Mouse (Mus musculus): ENCODE results near the gene Olfr299. TPM values are rescaled to one million over a fixed set of nuclear protein-coding genes. Genes with fewer than 3 reads are reported as not detected.

Olfr299 gene
- not detected in 2 replicates for polyA plus RNA-seq (2012; ENCODE audit: insufficient read depth, low replicate concordance)

- H3K4me3 ChIP-seq (replicated peaks): no peak within 1 kb of the TSS
- no peaks in the 10 kb centered on the region for H3K27me3 ChIP-seq (replicated peaks)
- no peaks in the 10 kb centered on the region for H3K9me3 ChIP-seq
- no peak for TF ChIP-seq FLI1 (IDR thresholded peaks at IDR 0.05; ENCODE audit: low read length)
- TF ChIP-seq GATA1 (IDR thresholded peaks at IDR 0.05; ENCODE audit: borderline replicate concordance, low read length): no peak
- H3K4me1 ChIP-seq: no peaks in the 10 kb centered on the region
- no peaks in the 10 kb centered on the region for H3K36me3 ChIP-seq (replicated peaks; ENCODE audit: low read length)
These were observed at the start of gene Olfr299 for GRCm38 (mm10) chr7:86459621-86460020. TSS of gene Olfr299 (plus strand) at chr7:86459921.

GRCm38 (mm10) chr7:86492384-86492783 is 32.7 kb downstream of the Olfr299 start, which contains the start of gene Olfr298:
TSS of gene Olfr298 (minus strand) at chr7:86492484.
- H3K27me3 ChIP-seq (replicated peaks): no peaks in the 10 kb centered on the region
- H3K9me3 ChIP-seq: no peaks in the 10 kb centered on the region
- H3K4me3 ChIP-seq (replicated peaks): no peak within 1 kb of the TSS
- no peak for TF ChIP-seq FLI1 (IDR thresholded peaks at IDR 0.05; ENCODE audit: low read length)
- TF ChIP-seq GATA1 (IDR thresholded peaks at IDR 0.05; ENCODE audit: borderline replicate concordance, low read length): no peak
- no peaks in the 10 kb centered on the region for H3K36me3 ChIP-seq (replicated peaks; ENCODE audit: low read length)
- no peaks in the 10 kb centered on the region for H3K4me1 ChIP-seq

Other genes starting within 250 kb of the Olfr299 start
- not detected in 2 replicates for gene Vmn2r76, start 213.6 kb upstream of the Olfr299 start, polyA plus RNA-seq (2012; ENCODE audit: insufficient read depth, low replicate concordance)
- not detected in 2 replicates for gene Olfr310, start 182.7 kb upstream of the Olfr299 start, polyA plus RNA-seq (2012; ENCODE audit: insufficient read depth, low replicate concordance)
- gene Olfr309, start 146.2 kb upstream of the Olfr299 start, polyA plus RNA-seq (2012; ENCODE audit: insufficient read depth, low replicate concordance): not detected in 2 replicates
- gene Olfr308, start 134.3 kb upstream of the Olfr299 start, polyA plus RNA-seq (2012; ENCODE audit: insufficient read depth, low replicate concordance): not detected in 2 replicates
- gene Olfr307, start 122.3 kb upstream of the Olfr299 start, polyA plus RNA-seq (2012; ENCODE audit: insufficient read depth, low replicate concordance): not detected in 2 replicates
- gene Olfr305, start 93.0 kb upstream of the Olfr299 start, polyA plus RNA-seq (2012; ENCODE audit: insufficient read depth, low replicate concordance): 0.47 TPM in 1 of 2 replicates, not detected in the other
- gene Olfr304, start 73.3 kb upstream of the Olfr299 start, polyA plus RNA-seq (2012; ENCODE audit: insufficient read depth, low replicate concordance): not detected in 2 replicates
- not detected in 2 replicates for gene Olfr303, start 62.1 kb upstream of the Olfr299 start, polyA plus RNA-seq (2012; ENCODE audit: insufficient read depth, low replicate concordance)
- gene Olfr301, start 56.1 kb upstream of the Olfr299 start, polyA plus RNA-seq (2012; ENCODE audit: insufficient read depth, low replicate concordance): not detected in 2 replicates
- gene Olfr298, start 32.6 kb downstream of the Olfr299 start, polyA plus RNA-seq (2012; ENCODE audit: insufficient read depth, low replicate concordance): not detected in 2 replicates
- not detected in 2 replicates for gene Olfr297, start 60.0 kb downstream of the Olfr299 start, polyA plus RNA-seq (2012; ENCODE audit: insufficient read depth, low replicate concordance)
- gene Olfr295, start 123.9 kb downstream of the Olfr299 start, polyA plus RNA-seq (2012; ENCODE audit: insufficient read depth, low replicate concordance): not detected in 2 replicates
- gene Olfr294, start 156.7 kb downstream of the Olfr299 start, polyA plus RNA-seq (2012; ENCODE audit: insufficient read depth, low replicate concordance): not detected in 2 replicates
- not detected in 2 replicates for gene Olfr293, start 189.1 kb downstream of the Olfr299 start, polyA plus RNA-seq (2012; ENCODE audit: insufficient read depth, low replicate concordance)
- not detected in 2 replicates for gene Olfr292, start 228.4 kb downstream of the Olfr299 start, polyA plus RNA-seq (2012; ENCODE audit: insufficient read depth, low replicate concordance)